Comparison of ENCODE assay signal across 19 mouse cellular contexts in the genomic region with DNA sequence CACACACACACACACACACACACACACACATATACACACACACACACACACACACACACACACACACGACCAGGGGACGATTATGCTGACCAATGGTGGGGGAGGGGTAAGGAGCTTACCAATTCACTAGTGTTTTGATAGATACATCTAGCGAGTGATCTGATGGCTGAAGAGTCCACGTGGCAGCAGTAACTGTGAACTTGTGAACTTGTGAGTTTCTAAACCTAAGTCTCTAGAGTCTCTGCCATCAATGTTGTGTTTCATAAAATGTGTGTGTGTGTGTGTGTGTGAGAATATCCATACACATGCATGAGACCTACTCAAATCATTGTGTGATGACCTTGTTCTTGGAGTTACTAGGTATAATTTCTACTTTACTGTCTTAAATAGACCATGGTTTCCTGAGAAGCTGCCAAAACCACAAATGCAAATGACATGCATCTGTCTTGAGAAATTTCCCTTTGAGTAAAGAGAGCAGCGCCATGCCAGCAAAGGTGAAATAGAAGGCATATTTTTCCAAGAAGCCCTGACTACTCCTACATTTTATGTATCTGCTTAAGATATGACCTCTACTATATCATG.
"Had no signal": no experiment of that assay in that cellular context is flagged by ENCODE, and none has a peak within 500 bp of the region (broad histone marks: within the 10 kb centered on the region; RNA-seq: fewer than 3 reads in every experiment).

No protein-coding gene starts in this region.

- H3K36me3 ChIP-seq: limb, embryonic 10.5 days; limb, embryonic 13.5 days; liver, embryonic 12.5 days; liver, embryonic 15.5 days; midbrain, embryonic 12.5 days had no signal

- ATAC-seq: liver, embryonic 12.5 days; midbrain, embryonic 16.5 days had no signal

- H3K27ac ChIP-seq: layer of hippocampus, adult 2 months; limb, embryonic 10.5 days; limb, embryonic 13.5 days; liver, embryonic 12.5 days; liver, embryonic 15.5 days; midbrain, embryonic 12.5 days; stomach, postnatal 0 days had no signal

- H3K27me3 ChIP-seq: limb, embryonic 13.5 days; liver, embryonic 12.5 days; liver, embryonic 15.5 days; midbrain, embryonic 12.5 days had no signal

- H3K4me2 ChIP-seq: limb, embryonic 13.5 days; liver, embryonic 12.5 days; liver, embryonic 15.5 days; midbrain, embryonic 12.5 days had no signal

- H3K9me3 ChIP-seq: limb, embryonic 10.5 days; limb, embryonic 13.5 days; liver, embryonic 12.5 days; liver, embryonic 15.5 days; midbrain, embryonic 12.5 days had no signal

- DNase-seq: kidney, adult 9 months; kidney, postnatal 14 days; layer of hippocampus, adult 9-11 months; liver; lung, adult 2 months; lung, postnatal 14 days; lung, postnatal 4 days; thymus, adult 2 months; thymus, postnatal 14 days; thymus, postnatal 4 days had no signal

- H3K4me1 ChIP-seq: limb, embryonic 10.5 days; limb, embryonic 13.5 days; liver, embryonic 12.5 days; liver, embryonic 15.5 days had no signal

- H3K9ac ChIP-seq: limb, embryonic 13.5 days; liver, embryonic 12.5 days; liver, embryonic 15.5 days; midbrain, embryonic 12.5 days had no signal

- H3K4me3 ChIP-seq: layer of hippocampus, adult 2 months; limb, embryonic 10.5 days; limb, embryonic 13.5 days; liver, embryonic 12.5 days; liver, embryonic 15.5 days; midbrain, embryonic 12.5 days; myocyte had no signal
